Mouse (Mus musculus) neural tube, embryonic 11.5 days (tissue): Measurements from ENCODE around the gene Hpgd. TPM values are rescaled to one million over a fixed set of nuclear protein-coding genes. Genes with fewer than 3 reads are reported as not detected.
"Not testable (repeated sequence)": the region's sequence is repeated elsewhere in the genome, so short reads cannot be mapped to it uniquely, and the experiment has no call there.

ENCODE experiments used
- ATAC-seq: fragments of 200-750 bp; cut with Nextera tagmentation; 2 replicates; pipeline ENCODE4 v1.8.0; 2017; ENCODE audit warnings: moderate number of reproducible peaks, mild to moderate bottlenecking, moderate TSS enrichment, moderate library complexity; ENCODE audit not compliant: insufficient read depth, low FRiP score, low TSS enrichment
- DNase-seq: peaks from one replicate; pipeline ENCODE4 v3.0.0-alpha.2; 2015; ENCODE audit warnings: low spot score
- H3K27ac ChIP-seq: fragments of 300-500 bp; sonication (generic); 2 replicates; pipeline ENCODE4 v1.5.1; 2014; ENCODE audit warnings: low read depth, mild to moderate bottlenecking, low read length
- H3K27me3 ChIP-seq: fragments of 300-500 bp; sonication (generic); 2 replicates; pipeline ENCODE4 v1.6.1; 2014; ENCODE audit warnings: mild to moderate bottlenecking, low read length, mixed read lengths; ENCODE audit not compliant: control insufficient read depth, insufficient read depth
- H3K36me3 ChIP-seq: fragments of 300-500 bp; sonication (generic); 2 replicates; pipeline ENCODE4 v1.6.1; 2014; ENCODE audit warnings: mild to moderate bottlenecking, low read length, moderate library complexity, mixed read lengths; ENCODE audit not compliant: control insufficient read depth, insufficient read depth
- H3K4me1 ChIP-seq: fragments of 300-500 bp; sonication (generic); 2 replicates; pipeline ENCODE4 v1.6.1; 2014; ENCODE audit warnings: low read length, mixed read lengths; ENCODE audit not compliant: control insufficient read depth, insufficient read depth
- H3K4me2 ChIP-seq: fragments of 300-500 bp; sonication (generic); 2 replicates; pipeline ENCODE4 v1.6.1; 2014; ENCODE audit warnings: low read depth, mild to moderate bottlenecking, moderate library complexity
- H3K4me3 ChIP-seq: fragments of 300-500 bp; sonication (generic); 2 replicates; pipeline ENCODE4 v1.5.1; 2014; ENCODE audit warnings: low read depth, low read length
- H3K9ac ChIP-seq: fragments of 300-500 bp; sonication (generic); 2 replicates; pipeline ENCODE4 v1.6.1; 2014; ENCODE audit warnings: mild to moderate bottlenecking, low read length
- H3K9me3 ChIP-seq: fragments of 300-500 bp; sonication (generic); 2 replicates; pipeline ENCODE4 v1.6.1; 2016; ENCODE audit warnings: low read length; ENCODE audit not compliant: control insufficient read depth
- WGBS: fragments of 180-500 bp; shearing (Covaris S2); extraction: QIAGEN DNeasy Blood & Tissue Kit; methylation state at CpG from one replicate; pipeline ENCODE4 v1.1.7; 2014; 5-methylcytosine and 5-hydroxymethylcytosine counted together
- polyA plus RNA-seq: library from polyadenylated mRNA; unstranded; fragments of >200 nt; fragmentation: Nextera tagmentation; extraction: Ambion mirVana; gene quantifications from 2 replicates; pipeline ENCODE4 v1.2.1, GENCODE M21; 2014

The Hpgd gene
- polyA plus RNA-seq, 1 experiment from 2014 or later = 9.5 TPM

DNA sequence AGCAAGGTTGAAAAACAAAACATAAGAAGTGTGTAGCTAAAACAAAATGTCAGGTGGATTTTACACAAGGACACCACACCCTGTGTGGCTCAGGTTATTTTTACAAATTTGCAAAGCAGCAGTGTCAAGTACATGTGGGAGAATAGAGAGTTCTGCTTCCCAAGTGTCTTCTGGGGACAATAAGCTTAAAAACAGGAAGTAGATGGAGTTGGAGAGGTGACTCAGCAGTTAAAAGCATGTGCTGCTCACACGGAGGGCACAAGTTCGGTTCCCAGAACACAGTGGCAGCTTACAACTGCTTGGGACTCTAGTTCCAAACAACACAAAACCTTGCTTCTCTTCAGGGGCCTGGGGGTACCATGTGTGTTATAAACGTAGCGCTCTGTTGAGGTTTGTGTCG, 5.0 kb downstream of the Hpgd start:
- ATAC-seq = no peak
- 76% methylated on average over 5 of the region's 5 CpGs for WGBS

DNA sequence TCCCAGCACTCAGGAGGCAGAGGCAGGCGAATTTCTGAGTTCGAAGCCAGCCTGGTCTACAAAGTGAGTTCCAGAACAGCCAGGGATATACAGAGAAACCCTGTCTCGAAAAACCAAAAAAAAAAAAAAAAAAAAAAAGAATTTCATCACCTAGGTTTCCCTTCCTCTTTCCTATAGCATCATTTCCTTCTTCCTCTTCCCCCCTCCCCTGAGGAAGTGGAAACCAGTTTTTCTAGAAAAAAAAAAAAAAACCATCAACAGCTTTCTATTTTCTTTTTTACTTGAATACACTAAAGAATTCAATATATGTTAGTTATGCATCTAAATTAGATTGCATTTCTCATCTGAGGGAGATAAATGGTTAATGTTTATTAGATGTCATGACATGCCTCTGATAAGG, 6.9 kb downstream of the Hpgd start:
- H3K4me2 ChIP-seq, H3K27me3 ChIP-seq, H3K4me1 ChIP-seq, H3K27ac ChIP-seq, H3K9me3 ChIP-seq, H3K4me3 ChIP-seq, H3K36me3 ChIP-seq, H3K9ac ChIP-seq, ATAC-seq, DNase-seq: not testable (repeated sequence)
- WGBS = 73% methylated on average over 3 of the region's 3 CpGs

More for the DNA sequence above, 5.0 kb downstream of the Hpgd start:
- Histone ChIP-seq H3K4me1 (peaks cover 3% of the 10 kb centered on the region; the same call in 1 of the 2 replicates), H3K4me3 (no peak overlapping the region), H3K9me3 (no peaks in the 10 kb centered on the region), H3K9ac (no peak overlapping the region), H3K4me2 (no peak overlapping the region), H3K36me3 (no peaks in the 10 kb centered on the region), H3K27me3 (no peaks in the 10 kb centered on the region), H3K27ac (no peak overlapping the region)
- DNase-seq = no peak

DNA sequence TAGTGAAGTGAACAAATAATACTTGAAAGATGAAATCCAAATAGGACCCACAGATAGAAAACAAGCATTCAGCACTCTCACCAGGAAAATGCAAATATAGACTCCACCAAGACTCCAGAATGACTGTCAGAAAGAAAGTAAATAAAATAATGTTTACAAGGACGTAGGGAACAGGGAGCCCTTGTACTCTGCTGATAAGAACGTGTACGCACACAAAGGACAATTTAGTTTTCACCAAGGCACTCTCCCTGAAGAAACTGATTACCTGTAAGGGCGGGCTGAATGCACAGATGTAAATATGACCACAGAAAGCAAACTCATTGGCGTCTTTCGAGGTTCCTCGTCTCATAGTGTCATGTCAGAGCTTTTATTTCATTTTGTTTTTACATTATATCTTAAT, 10.2 kb downstream of the Hpgd start:
- Histone ChIP-seq H3K9me3 (no peaks in the 10 kb centered on the region), H3K36me3 (no peaks in the 10 kb centered on the region), H3K27me3 (no peaks in the 10 kb centered on the region), H3K27ac (no peak overlapping the region), H3K4me2 (no peak overlapping the region), H3K9ac (no peak overlapping the region), H3K4me3 (no peak overlapping the region), H3K4me1 (no peaks in the 10 kb centered on the region)
- ATAC-seq = no peak
- 83% methylated on average over 7 of the region's 7 CpGs for WGBS
- DNase-seq = no peak

DNA sequence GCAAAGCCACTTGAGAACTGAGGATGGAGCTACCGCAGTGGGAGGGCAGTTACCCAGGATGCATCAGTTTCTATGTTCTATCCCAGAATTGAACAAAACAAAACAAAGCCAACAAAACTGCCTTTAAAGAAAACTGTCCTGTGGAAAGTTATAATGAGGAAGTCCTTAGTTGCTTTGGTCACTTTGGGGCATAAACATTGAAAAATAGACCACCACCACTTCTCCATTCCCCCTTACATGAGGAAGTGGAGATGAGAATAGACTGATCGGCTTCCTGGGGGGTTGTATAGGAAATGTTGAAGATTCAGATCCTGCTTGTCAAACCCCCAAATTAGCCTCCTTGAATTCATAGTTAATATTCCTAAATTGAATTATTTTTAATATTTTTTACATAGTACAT, 19.2 kb downstream of the Hpgd start:
- Histone ChIP-seq H3K4me2 (no peak overlapping the region), H3K36me3 (no peaks in the 10 kb centered on the region), H3K4me1 (no peaks in the 10 kb centered on the region), H3K9me3 (no peaks in the 10 kb centered on the region), H3K9ac (no peak overlapping the region), H3K27me3 (no peaks in the 10 kb centered on the region), H3K27ac (no peak overlapping the region), H3K4me3 (no peak overlapping the region)
- no peak for DNase-seq
- 88% methylated on average over 2 of the region's 2 CpGs for WGBS
- no peak for ATAC-seq

DNA sequence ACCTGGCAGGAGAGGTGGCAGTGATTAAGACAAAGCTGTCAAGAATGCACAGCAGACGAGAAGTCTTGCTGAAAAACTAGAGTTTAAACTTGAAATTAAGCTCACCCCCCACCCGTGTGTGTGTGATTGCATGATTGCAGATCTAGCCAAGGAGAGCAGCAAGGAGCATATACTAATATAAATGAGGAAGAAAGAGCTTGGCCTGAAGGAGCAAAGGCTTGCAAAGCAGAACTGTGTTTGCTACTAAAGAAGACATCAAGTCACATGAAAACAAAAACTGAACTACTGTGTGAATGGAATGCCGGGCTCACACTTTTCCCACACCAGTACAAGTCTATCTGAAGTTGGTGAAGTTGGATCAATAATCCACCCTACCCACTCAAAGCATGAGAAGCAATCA, 20.8 kb downstream of the Hpgd start:
- Histone ChIP-seq H3K9me3 (no peaks in the 10 kb centered on the region), H3K36me3 (no peaks in the 10 kb centered on the region), H3K27me3 (no peaks in the 10 kb centered on the region), H3K4me2 (no peak overlapping the region), H3K4me3 (no peak overlapping the region), H3K4me1 (no peaks in the 10 kb centered on the region), H3K27ac (no peak overlapping the region), H3K9ac (no peak overlapping the region)
- ATAC-seq (no peak), DNase-seq (no peak)
- 81% methylated on average over 3 of the region's 3 CpGs for WGBS

DNA sequence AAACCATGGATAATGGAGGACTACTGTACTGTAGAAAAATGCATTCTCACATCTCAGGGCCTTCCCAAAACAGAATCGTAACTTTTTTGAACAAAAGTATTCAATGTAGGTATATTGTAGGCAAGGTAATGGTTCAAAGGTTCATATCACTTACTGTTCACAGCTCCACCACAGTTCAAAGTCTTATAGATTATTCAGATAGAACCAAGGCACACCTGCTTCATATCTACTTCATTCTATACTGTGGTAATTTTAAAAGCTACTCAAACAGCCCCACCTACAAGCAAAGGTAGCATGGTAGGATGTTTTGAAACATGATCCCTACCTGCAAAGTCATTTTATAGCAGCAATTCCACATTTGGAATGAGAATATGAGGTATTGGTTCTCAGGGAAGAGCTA, 28.9 kb downstream of the Hpgd start:
- no peak overlapping the region for H3K9ac ChIP-seq
- WGBS = 96% methylated on average over 1 of the region's 1 CpGs
- no peaks in the 10 kb centered on the region for H3K4me1 ChIP-seq
- no peak for ATAC-seq
- H3K4me3 ChIP-seq = no peak overlapping the region
- DNase-seq = no peak
- no peak overlapping the region for H3K27ac ChIP-seq
- no peaks in the 10 kb centered on the region for H3K27me3 ChIP-seq
- H3K9me3 ChIP-seq = no peaks in the 10 kb centered on the region
- H3K4me2 ChIP-seq = no peak overlapping the region
- H3K36me3 ChIP-seq = no peaks in the 10 kb centered on the region

DNA sequence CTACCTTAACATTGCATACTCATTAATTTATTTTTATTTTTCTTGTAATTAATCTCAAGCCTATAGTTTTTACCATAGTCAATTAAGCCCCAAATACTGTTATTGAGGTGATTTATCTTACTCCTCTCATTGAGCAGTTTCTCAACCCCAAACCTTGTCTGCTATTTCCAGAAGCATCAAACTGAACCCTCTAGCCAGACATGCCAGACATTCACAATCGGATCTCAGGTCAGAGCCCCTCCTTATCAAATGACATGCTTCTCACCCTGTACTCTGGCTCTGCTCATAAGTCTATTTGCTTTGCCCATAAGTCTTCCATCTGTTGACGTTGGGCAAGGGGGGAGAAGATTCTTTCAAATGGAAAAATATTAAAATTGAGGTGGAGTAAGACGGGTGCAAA, 33.3 kb downstream of the Hpgd start:
- no peak overlapping the region for H3K9ac ChIP-seq
- no peaks in the 10 kb centered on the region for H3K9me3 ChIP-seq
- no peak overlapping the region for H3K27ac ChIP-seq
- DNase-seq = no peak
- no peak overlapping the region for H3K4me2 ChIP-seq
- H3K27me3 ChIP-seq = no peaks in the 10 kb centered on the region
- WGBS = 62% methylated on average over 3 of the region's 3 CpGs
- no peaks in the 10 kb centered on the region for H3K4me1 ChIP-seq
- no peaks in the 10 kb centered on the region for H3K36me3 ChIP-seq
- H3K4me3 ChIP-seq = no peak overlapping the region
- no peak for ATAC-seq

DNA sequence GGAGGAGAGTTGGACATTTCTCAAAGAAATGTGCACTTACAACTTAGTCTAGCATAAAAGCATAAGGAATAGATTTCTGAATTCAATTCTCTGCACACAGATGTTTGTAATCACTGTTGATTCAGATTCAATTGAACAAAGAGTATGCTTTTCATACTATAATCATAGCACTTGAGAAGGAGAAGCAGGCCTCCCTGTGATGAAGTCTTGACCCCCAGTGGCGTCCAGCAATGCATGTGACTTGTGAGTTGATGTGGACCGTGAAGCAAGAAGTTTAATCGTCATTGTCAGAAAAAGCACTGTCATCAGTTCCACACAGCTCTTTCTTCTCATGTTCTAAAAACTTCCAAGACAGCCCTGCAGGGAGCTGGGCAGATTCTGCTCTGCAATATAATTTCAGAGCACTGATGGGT, 33.8 kb downstream of the Hpgd start:
- 61% methylated on average over 3 of the region's 3 CpGs for WGBS
- no peak overlapping the region for H3K9ac ChIP-seq
- H3K4me3 ChIP-seq = no peak overlapping the region
- no peaks in the 10 kb centered on the region for H3K36me3 ChIP-seq
- no peak overlapping the region for H3K4me2 ChIP-seq
- no peak overlapping the region for H3K27ac ChIP-seq
- no peaks in the 10 kb centered on the region for H3K27me3 ChIP-seq
- no peaks in the 10 kb centered on the region for H3K9me3 ChIP-seq
- no peaks in the 10 kb centered on the region for H3K4me1 ChIP-seq
- no peak for ATAC-seq
- DNase-seq = no peak

DNA sequence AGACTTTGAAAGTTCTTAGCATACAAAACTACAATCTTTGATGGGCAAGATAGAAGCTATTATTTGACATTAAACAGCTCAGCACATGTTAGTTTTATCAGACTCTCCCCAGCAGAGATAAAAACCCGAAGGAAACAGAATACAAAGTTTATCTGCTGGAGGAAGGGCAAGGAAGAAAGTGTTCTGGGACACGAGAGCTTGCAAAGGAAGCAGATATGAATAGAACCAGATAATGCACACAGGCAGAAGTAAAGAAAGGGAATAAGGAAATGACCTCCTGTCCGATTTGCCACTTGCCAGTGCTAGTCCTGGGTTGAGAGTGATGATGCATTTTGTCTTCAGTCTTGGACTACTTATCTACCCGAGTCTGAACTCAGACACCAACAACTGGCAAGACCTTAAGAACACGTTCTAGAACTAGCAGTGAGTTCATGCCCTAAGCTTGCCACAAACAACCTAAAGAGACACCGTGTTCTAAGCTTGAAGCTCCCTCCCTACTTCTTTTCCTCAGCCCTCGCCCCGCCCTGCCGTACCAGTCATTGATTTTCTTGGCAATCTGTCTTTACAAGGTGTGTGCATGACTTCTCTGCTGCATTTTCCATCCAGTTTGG, 41.1 kb downstream of the Hpgd start:
- ATAC-seq (no peak), DNase-seq (no peak)
- WGBS = 82% methylated on average over 9 of the region's 9 CpGs
- Histone ChIP-seq H3K4me3 (no peak overlapping the region), H3K4me2 (no peak overlapping the region), H3K36me3 (no peaks in the 10 kb centered on the region), H3K9me3 (no peaks in the 10 kb centered on the region), H3K4me1 (no peaks in the 10 kb centered on the region), H3K9ac (no peak overlapping the region), H3K27me3 (no peaks in the 10 kb centered on the region), H3K27ac (no peak overlapping the region)
